Mouse (Mus musculus) kidney, embryonic 15.5 days (tissue): ENCODE data around the gene Flad1. TPM values are rescaled to one million over a fixed set of nuclear protein-coding genes. Genes with fewer than 3 reads are reported as not detected.
A peak's percentile ranks its signal among the peaks of the same experiment; 100 is the strongest.
"Not testable (repeated sequence)": the region's sequence is repeated elsewhere in the genome, so short reads cannot be mapped to it uniquely, and the experiment has no call there.

Source experiments
- ATAC-seq: fragments of 200-750 bp; cut with Nextera tagmentation; replicated peaks from 2 replicates; pipeline ENCODE4 v1.8.0; 2017; ENCODE audit warnings: moderate TSS enrichment; ENCODE audit not compliant: low FRiP score
- H3K27ac ChIP-seq: fragments of 300-500 bp; sonication (generic); 2 replicates; pipeline ENCODE4 v1.5.1; 2015; ENCODE audit warnings: mild to moderate bottlenecking, inconsistent platforms
- H3K27me3 ChIP-seq: fragments of 300-500 bp; sonication (generic); 2 replicates; pipeline ENCODE4 v1.6.1; 2015; ENCODE audit warnings: inconsistent platforms
- H3K36me3 ChIP-seq: fragments of 300-500 bp; sonication (generic); 2 replicates; pipeline ENCODE4 v1.6.1; 2015; ENCODE audit warnings: inconsistent platforms
- H3K4me1 ChIP-seq: fragments of 300-500 bp; sonication (generic); 2 replicates; pipeline ENCODE4 v1.6.1; 2015; ENCODE audit warnings: inconsistent platforms
- H3K4me2 ChIP-seq: fragments of 300-500 bp; sonication (generic); 2 replicates; pipeline ENCODE4 v1.6.1; 2015; ENCODE audit warnings: moderate library complexity, mild to moderate bottlenecking, inconsistent platforms
- H3K4me3 ChIP-seq: fragments of 300-500 bp; sonication (generic); replicated peaks from 2 replicates; pipeline ENCODE4 v1.5.1; 2015; ENCODE audit warnings: mild to moderate bottlenecking, inconsistent platforms
- H3K9ac ChIP-seq: fragments of 300-500 bp; sonication (generic); 2 replicates; pipeline ENCODE4 v1.6.1; 2015; ENCODE audit warnings: mild to moderate bottlenecking, inconsistent platforms
- H3K9me3 ChIP-seq: fragments of 300-500 bp; sonication (generic); replicated peaks from 2 replicates; pipeline ENCODE4 v1.6.1; 2016; ENCODE audit warnings: inconsistent platforms
- WGBS: fragments of 180-500 bp; shearing (Covaris S2); methylation state at CpG from one replicate; pipeline ENCODE4 v1.1.7; 2015; ENCODE audit warnings: mixed read lengths; 5-methylcytosine and 5-hydroxymethylcytosine counted together
- polyA plus RNA-seq: library from polyadenylated mRNA; unstranded; fragments of >200 nt; fragmentation: Nextera tagmentation; extraction: Ambion mirVana; gene quantifications from 2 replicates; pipeline ENCODE4 v1.2.1, GENCODE M21; 2015

The Flad1 gene
- polyA plus RNA-seq, 1 experiment from 2014 or later = 31.4 TPM

GRCm38 (mm10) chr3:89440691-89441090 lies 29.0 kb upstream of the Flad1 start:
- ATAC-seq = no peak
- peaks cover 17% of the 10 kb centered on the region for H3K36me3 ChIP-seq
- H3K4me1 ChIP-seq = peaks cover 20% of the 10 kb centered on the region
- no peaks in the 10 kb centered on the region for H3K9me3 ChIP-seq
- H3K4me3 ChIP-seq = no peak overlapping the region
- H3K9ac ChIP-seq = no peak overlapping the region
- WGBS = 96% methylated on average over 2 of the region's 2 CpGs
- no peaks in the 10 kb centered on the region for H3K27me3 ChIP-seq
- H3K4me2 ChIP-seq = no peak overlapping the region
- no peak overlapping the region for H3K27ac ChIP-seq

DNA sequence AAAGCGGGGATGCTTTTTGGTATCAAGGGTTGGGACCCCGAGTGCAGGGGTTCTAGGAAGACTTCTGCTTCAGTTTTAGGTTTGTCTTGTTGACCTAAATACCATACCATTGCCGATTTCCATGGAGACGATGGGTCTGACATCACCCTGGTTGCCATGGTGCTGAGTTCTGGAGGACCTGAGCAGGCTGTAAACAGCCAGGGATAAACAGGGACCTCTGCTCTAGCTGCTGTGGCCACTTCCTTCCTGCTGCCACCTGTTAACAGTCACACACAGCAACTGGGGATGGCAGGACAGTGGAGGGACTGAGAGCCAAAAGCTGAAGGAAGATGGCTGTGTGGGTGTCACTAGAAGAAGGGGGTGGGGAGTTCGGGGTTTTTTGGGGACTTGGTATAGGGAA lies 25.6 kb upstream of the Flad1 start:
- Histone ChIP-seq H3K4me1 (peaks cover 20% of the 10 kb centered on the region), H3K9me3 (no peaks in the 10 kb centered on the region), H3K9ac (peak overlapping the region; percentile 57), H3K4me2 (peak overlapping the region; percentile 63), H3K36me3 (peaks cover 38% of the 10 kb centered on the region), H3K27me3 (no peaks in the 10 kb centered on the region), H3K4me3 (peak overlapping the region; percentile 55), H3K27ac (peak overlapping the region; percentile 83)
- no peak for ATAC-seq
- WGBS = 29% methylated on average over 5 of the region's 5 CpGs

DNA sequence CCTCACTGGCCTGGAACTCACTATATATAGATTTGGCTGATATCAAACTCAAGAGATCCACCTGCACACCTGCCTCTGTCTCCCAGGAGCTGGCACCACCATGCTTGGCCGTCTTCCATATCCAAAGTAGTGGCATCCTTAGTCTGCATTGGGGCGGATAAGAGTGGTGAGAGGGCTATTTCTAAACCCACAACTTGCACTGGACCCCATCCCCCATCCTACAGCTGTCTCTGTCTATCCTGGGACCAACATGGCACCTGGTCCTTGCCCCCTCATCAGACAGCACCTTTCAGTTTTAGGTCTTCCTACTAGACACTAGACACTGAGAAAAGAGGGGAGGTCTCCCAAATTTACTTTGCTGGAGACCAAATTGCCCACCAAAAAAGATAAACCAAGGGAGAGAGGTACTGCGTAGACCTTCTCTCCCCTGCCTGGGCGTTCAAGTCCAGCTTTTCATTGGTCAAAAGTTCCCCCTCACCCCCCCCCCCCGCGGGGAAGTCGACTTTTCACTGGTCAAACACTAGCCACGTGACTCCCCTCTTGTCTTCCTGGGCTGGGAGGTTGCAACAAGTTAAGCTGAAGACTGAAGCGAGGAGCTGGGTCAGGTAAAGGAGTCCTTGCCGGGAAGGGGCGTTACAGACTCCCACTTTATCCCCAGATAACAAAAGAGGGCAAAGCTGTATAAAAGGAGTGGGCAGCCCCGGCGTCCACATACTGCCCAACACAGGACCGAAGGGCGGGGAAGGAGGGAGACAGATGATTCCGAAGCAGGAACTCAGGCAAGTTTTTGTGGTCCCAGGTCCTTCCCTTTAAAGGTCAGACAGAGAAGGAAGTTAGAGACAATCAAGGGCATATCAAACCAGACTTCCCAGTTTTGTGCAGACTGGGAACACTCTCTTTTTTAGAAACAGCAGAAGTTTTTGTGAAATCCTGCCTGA lies 24.8 kb upstream of the Flad1 start, which contains the start of gene Pbxip1:
Gene Pbxip1, plus strand, starts transcription at position 531 of the 938 bp plus-strand sequence.
- peak within 1 kb of the TSS; percentile 63 for H3K4me2 ChIP-seq
- H3K4me3 ChIP-seq = peak within 1 kb of the TSS; percentile 55
- no peaks in the 10 kb centered on the region for H3K27me3 ChIP-seq
- ATAC-seq = peak; percentile 89
- peak within 1 kb of the TSS; percentile 57 for H3K9ac ChIP-seq
- peaks cover 24% of the 10 kb centered on the region for H3K4me1 ChIP-seq
- peaks cover 41% of the 10 kb centered on the region for H3K36me3 ChIP-seq
- H3K27ac ChIP-seq = peak within 1 kb of the TSS; percentile 83
- H3K9me3 ChIP-seq = no peaks in the 10 kb centered on the region
- 4% methylated on average over 16 of the region's 16 CpGs for WGBS

DNA sequence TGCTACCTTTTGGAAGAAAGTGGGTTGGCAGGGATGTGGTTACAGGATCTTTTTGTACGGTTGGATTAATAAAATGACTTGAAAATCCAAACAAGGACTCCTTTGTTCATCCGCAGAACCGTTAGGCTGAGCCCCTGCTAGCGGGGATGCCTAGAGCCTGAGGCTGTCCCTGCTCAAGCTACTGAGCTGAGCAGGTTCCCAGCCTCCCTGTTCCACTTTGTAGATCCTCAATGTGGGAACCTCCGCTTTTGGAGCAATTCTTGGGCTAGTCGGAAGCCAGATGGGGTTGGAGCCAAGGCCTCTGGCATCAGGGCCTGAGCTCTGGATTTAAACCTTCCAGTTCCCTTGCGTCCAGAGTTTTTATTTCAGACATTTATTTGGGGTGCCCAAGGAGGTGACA lies 23.4 kb upstream of the Flad1 start:
- 77% methylated on average over 7 of the region's 7 CpGs for WGBS
- Histone ChIP-seq H3K36me3 (peaks cover 41% of the 10 kb centered on the region), H3K9ac (no peak overlapping the region), H3K9me3 (no peaks in the 10 kb centered on the region), H3K27me3 (no peaks in the 10 kb centered on the region), H3K27ac (no peak overlapping the region; the same call in 1 of the 2 replicates), H3K4me2 (no peak overlapping the region), H3K4me1 (peaks cover 30% of the 10 kb centered on the region), H3K4me3 (no peak overlapping the region)
- no peak for ATAC-seq

GRCm38 (mm10) chr3:89434532-89434931 lies 22.9 kb upstream of the Flad1 start:
- Histone ChIP-seq H3K4me3 (no peak overlapping the region), H3K4me2 (no peak overlapping the region), H3K27ac (no peak overlapping the region), H3K36me3 (peaks cover 38% of the 10 kb centered on the region), H3K4me1 (peaks cover 30% of the 10 kb centered on the region), H3K9me3 (no peaks in the 10 kb centered on the region), H3K27me3 (no peaks in the 10 kb centered on the region), H3K9ac (no peak overlapping the region)
- WGBS = 86% methylated on average over 11 of the region's 11 CpGs
- no peak for ATAC-seq

DNA sequence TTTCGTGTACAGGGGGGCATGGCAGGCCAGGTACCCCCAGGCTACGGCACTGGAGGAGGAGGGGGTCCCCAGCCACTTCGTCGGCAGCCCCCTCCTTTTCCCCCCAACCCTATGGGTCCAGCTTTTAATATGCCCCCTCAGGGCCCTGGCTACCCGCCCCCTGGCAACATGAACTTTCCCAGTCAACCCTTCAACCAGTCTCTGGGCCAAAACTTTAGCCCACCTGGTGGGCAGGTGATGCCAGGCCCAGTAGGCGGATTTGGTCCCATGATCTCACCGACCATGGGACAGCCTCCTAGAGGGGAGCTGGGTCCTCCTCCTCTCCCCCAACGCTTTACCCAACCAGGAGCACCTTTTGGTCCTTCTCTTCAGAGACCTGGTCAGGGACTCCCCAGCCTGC lies 20.9 kb upstream of the Flad1 start:
- whole genome bisulfite sequencing = 92% methylated on average over 8 of the region's 8 CpGs
- H3K4me2 ChIP-seq = no peak overlapping the region

GRCm38 (mm10) chr3:89430171-89431159 lies 18.8 kb upstream of the Flad1 start, which contains the start of gene Pygo2:
Pygo2 (plus strand) TSS chr3:89430214.
- peak within 1 kb of the TSS; percentile 99 for H3K4me3 ChIP-seq
- no peaks in the 10 kb centered on the region for H3K9me3 ChIP-seq
- peak; percentile 99 for ATAC-seq
- 2% methylated on average over 68 of the region's 68 CpGs for WGBS
- H3K27ac ChIP-seq = peak within 1 kb of the TSS; percentile 96
- H3K36me3 ChIP-seq = peaks cover 67% of the 10 kb centered on the region
- no peaks in the 10 kb centered on the region for H3K27me3 ChIP-seq
- peaks cover 10% of the 10 kb centered on the region for H3K4me1 ChIP-seq
- H3K9ac ChIP-seq = peak within 1 kb of the TSS; percentile 99
- H3K4me2 ChIP-seq = peak within 1 kb of the TSS; percentile 80

More for the DNA sequence above, 20.9 kb upstream of the Flad1 start:
- ATAC-seq = no peak
- Histone ChIP-seq H3K9ac (no peak overlapping the region), H3K4me1 (peaks cover 22% of the 10 kb centered on the region), H3K4me3 (no peak overlapping the region), H3K9me3 (no peaks in the 10 kb centered on the region), H3K27me3 (no peaks in the 10 kb centered on the region), H3K27ac (no peak overlapping the region), H3K36me3 (peaks cover 47% of the 10 kb centered on the region)

DNA sequence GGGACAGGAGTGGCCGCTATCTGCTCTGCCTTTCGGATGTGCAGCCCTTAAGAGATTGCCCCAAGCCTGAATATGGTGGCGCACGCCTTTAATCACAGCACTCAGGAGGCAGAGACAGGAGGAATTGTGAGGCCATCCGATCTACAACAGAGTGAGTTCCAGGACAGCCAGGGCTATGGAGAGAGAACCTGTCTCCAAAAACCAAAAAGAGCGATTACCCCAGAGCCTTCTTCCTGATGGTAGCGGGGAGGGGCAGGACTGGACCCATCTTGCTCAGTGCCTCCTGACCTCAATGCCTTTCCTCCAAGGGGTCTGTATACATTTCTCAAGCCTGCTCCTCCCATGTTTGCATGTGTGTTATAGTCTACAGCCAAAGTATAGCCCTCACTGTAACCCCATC lies 17.4 kb upstream of the Flad1 start:
- ATAC-seq, H3K4me2 ChIP-seq, H3K4me3 ChIP-seq, H3K9ac ChIP-seq, H3K9me3 ChIP-seq, H3K27ac ChIP-seq, H3K27me3 ChIP-seq: not testable (repeated sequence)
- H3K36me3 ChIP-seq = peaks cover 67% of the 10 kb centered on the region
- WGBS = 90% methylated on average over 7 of the region's 7 CpGs
- peaks cover 23% of the 10 kb centered on the region for H3K4me1 ChIP-seq

- 86% methylated on average over 4 of the region's 4 CpGs for WGBS
- Histone ChIP-seq H3K36me3 (peaks cover 52% of the 10 kb centered on the region), H3K4me1 (peaks cover 45% of the 10 kb centered on the region), H3K4me3 (no peak overlapping the region), H3K9ac (no peak overlapping the region), H3K27me3 (no peaks in the 10 kb centered on the region), H3K27ac (no peak overlapping the region), H3K4me2 (no peak overlapping the region), H3K9me3 (no peaks in the 10 kb centered on the region)
- ATAC-seq = no peak
These were observed 14.2 kb upstream of the Flad1 start for GRCm38 (mm10) chr3:89425876-89426275.

- no peak overlapping the region for H3K4me2 ChIP-seq
- peaks cover 52% of the 10 kb centered on the region for H3K4me1 ChIP-seq
- no peaks in the 10 kb centered on the region for H3K9me3 ChIP-seq
- no peak overlapping the region for H3K4me3 ChIP-seq
- ATAC-seq = no peak
- peaks cover 52% of the 10 kb centered on the region for H3K36me3 ChIP-seq
- whole genome bisulfite sequencing = 66% methylated on average over 5 of the region's 5 CpGs
- peak overlapping the region; percentile 32; the same call in 1 of the 2 replicates for H3K27ac ChIP-seq
- H3K27me3 ChIP-seq = no peaks in the 10 kb centered on the region
- no peak overlapping the region for H3K9ac ChIP-seq
These were observed 13.5 kb upstream of the Flad1 start for GRCm38 (mm10) chr3:89425141-89425525.

DNA sequence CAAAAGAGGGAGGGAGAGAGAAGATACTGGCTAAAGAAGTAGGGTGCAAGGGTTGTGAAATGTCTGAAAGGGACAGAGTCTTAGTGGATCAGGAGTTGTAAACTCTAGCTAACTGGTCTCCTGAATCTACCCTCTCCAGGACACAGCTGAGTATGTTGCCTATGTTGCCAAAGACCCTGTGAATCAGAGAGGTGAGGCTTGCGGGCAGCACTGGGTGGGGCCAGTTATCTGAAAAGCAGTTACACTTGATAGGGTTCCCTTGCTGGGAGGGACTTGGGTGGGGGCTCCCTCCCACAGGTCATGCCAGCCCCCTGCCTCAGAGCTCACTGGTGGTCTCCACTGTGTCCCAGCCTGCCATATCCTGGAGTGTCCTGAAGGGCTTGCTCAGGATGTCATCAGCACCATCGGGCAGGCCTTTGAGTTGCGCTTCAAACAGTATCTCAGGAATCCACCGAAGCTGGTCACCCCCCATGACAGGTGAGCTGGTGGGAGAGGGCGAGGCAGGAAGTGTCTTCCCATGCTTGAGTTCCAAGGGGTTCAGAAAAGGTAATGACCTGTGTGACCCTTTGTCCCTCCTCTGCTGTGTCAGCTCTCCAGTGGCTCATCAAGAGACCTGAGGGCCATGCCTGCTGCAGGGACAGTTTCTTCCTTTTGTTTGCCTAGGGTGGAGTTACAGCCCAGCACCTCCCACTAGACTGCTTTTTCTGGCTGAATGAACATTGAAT lies 12.9 kb upstream of the Flad1 start:
- Histone ChIP-seq H3K4me2 (no peak overlapping the region), H3K9ac (no peak overlapping the region), H3K27me3 (no peaks in the 10 kb centered on the region), H3K36me3 (peaks cover 52% of the 10 kb centered on the region), H3K4me3 (no peak overlapping the region), H3K27ac (peak overlapping the region; percentile 32; the same call in 1 of the 2 replicates), H3K4me1 (peaks cover 57% of the 10 kb centered on the region), H3K9me3 (no peaks in the 10 kb centered on the region)
- ATAC-seq = no peak
- WGBS = 67% methylated on average over 5 of the region's 5 CpGs
